Mouse (Mus musculus) embryonic facial prominence, embryonic 14.5 days (tissue): ENCODE data around the gene Nr5a2. TPM values are rescaled to one million over a fixed set of nuclear protein-coding genes. Genes with fewer than 3 reads are reported as not detected.

Experiments used
- ATAC-seq: fragments of 200-750 bp; cut with Nextera tagmentation; 2 replicates; pipeline ENCODE4 v1.8.0; 2017; ENCODE audit warnings: low read depth, moderate number of reproducible peaks, moderate TSS enrichment
- DNase-seq: peaks from one replicate; pipeline ENCODE4 v3.0.0-alpha.2; 2015; ENCODE audit warnings: low spot score
- H3K27ac ChIP-seq: fragments of 300-500 bp; sonication (generic); replicated peaks from 2 replicates; pipeline ENCODE4 v1.5.1; 2014; ENCODE audit warnings: low read depth, mild to moderate bottlenecking, low read length, moderate library complexity
- H3K27me3 ChIP-seq: fragments of 300-500 bp; sonication (generic); replicated peaks from 2 replicates; pipeline ENCODE4 v1.6.1; 2014; ENCODE audit warnings: low read length; ENCODE audit not compliant: control insufficient read depth, insufficient read depth
- H3K36me3 ChIP-seq: fragments of 300-500 bp; sonication (generic); 2 replicates; pipeline ENCODE4 v1.6.1; 2014; ENCODE audit warnings: low read length, mixed read lengths; ENCODE audit not compliant: control insufficient read depth, insufficient read depth
- H3K4me1 ChIP-seq: fragments of 300-500 bp; sonication (generic); 2 replicates; pipeline ENCODE4 v1.6.1; 2014; ENCODE audit warnings: antibody characterized with exemption, low read length; ENCODE audit not compliant: control insufficient read depth, insufficient read depth
- H3K4me2 ChIP-seq: fragments of 300-500 bp; sonication (generic); 2 replicates; pipeline ENCODE4 v1.6.1; 2014; ENCODE audit warnings: low read depth, mild to moderate bottlenecking, low read length, moderate library complexity, mixed read lengths
- H3K4me3 ChIP-seq: fragments of 300-500 bp; sonication (generic); 2 replicates; pipeline ENCODE4 v1.5.1; 2014; ENCODE audit warnings: low read depth, mild to moderate bottlenecking, low read length
- H3K9ac ChIP-seq: fragments of 300-500 bp; sonication (generic); 2 replicates; pipeline ENCODE4 v1.6.1; 2014; ENCODE audit warnings: low read depth, mild to moderate bottlenecking, low read length, moderate library complexity, mixed read lengths
- H3K9me3 ChIP-seq: fragments of 300-500 bp; sonication (generic); 2 replicates; pipeline ENCODE4 v1.6.1; 2016; ENCODE audit warnings: low read length; ENCODE audit not compliant: control insufficient read depth
- WGBS: fragments of 180-500 bp; shearing (Covaris S2); extraction: QIAGEN DNeasy Blood & Tissue Kit; methylation state at CpG from one replicate; pipeline ENCODE4 v1.1.7; 2014; 5-methylcytosine and 5-hydroxymethylcytosine counted together
- polyA plus RNA-seq: library from polyadenylated mRNA; unstranded; fragments of >200 nt; fragmentation: Nextera tagmentation; extraction: Ambion mirVana; gene quantifications from 2 replicates; pipeline ENCODE4 v1.2.1, GENCODE M21; 2014

Gene Nr5a2
- polyA plus RNA-seq, 1 experiment from 2014 or later: 1.3 TPM

DNA sequence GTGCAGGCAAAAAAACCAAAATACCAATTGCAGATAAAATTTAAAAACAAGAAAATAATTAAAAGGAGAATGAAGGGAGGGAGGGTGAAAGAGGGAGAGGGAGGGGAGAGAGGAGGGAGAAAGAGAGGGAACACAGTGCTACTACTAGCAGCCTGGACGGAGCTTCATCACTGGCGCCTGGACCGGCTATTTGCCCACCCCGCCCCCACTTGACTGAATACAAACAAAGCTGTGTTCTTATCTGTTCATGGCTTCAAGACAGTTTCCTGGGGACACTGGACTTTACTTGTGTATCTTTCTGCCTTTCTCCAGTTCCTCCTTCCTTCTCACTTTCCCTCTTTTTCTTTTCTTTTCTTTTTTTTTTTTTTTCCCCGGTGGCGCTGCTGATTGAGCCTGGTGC, 73.6 kb downstream of the Nr5a2 start:
- no peak for DNase-seq
- ATAC-seq: no peak
- Histone ChIP-seq H3K4me2 (no peak overlapping the region), H3K9me3 (no peaks in the 10 kb centered on the region), H3K4me1 (no peaks in the 10 kb centered on the region), H3K36me3 (no peaks in the 10 kb centered on the region), H3K9ac (no peak overlapping the region), H3K27ac (no peak overlapping the region), H3K4me3 (no peak overlapping the region), H3K27me3 (no peaks in the 10 kb centered on the region)
- 48% methylated on average over 6 of the region's 6 CpGs for WGBS

DNA sequence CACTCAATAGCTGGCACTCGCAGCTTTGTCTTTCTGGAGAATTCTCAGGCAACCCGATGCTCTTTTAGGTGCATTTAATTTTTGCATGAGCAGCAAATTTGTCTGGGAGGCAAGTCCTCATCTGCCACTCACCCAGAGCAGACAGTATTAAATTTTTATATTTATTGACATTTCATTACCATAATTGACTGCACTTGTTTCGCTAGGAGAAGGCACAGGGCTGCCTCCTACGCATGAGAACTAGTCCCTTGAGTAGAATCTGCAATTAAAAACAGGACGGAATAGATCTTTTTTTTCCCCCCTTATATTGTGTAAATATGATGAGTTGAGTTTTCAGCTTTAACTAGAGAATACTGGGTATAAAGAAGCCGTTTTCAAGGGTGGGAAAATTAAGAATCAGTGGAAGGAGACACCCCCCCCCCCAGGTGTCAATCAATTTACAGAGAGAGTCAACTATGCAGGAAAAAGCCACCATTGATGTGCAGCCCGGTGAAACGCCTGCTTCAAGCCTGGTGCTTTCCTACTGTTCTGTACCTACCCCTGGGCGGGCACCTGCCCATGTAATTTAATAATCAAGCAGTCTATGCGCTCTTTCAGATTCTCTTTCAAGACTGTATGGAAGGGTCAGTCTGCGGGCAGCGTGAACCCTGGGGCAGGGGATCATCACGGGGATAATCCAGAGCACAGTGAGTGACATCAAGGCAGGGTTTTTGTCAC, 76.6 kb downstream of the Nr5a2 start:
- Histone ChIP-seq H3K4me2 (no peak overlapping the region), H3K4me1 (no peaks in the 10 kb centered on the region), H3K9me3 (no peaks in the 10 kb centered on the region), H3K4me3 (no peak overlapping the region), H3K36me3 (no peaks in the 10 kb centered on the region), H3K9ac (no peak overlapping the region), H3K27me3 (no peaks in the 10 kb centered on the region), H3K27ac (no peak overlapping the region)
- 75% methylated on average over 13 of the region's 13 CpGs for WGBS
- no peak for DNase-seq
- ATAC-seq: no peak

DNA sequence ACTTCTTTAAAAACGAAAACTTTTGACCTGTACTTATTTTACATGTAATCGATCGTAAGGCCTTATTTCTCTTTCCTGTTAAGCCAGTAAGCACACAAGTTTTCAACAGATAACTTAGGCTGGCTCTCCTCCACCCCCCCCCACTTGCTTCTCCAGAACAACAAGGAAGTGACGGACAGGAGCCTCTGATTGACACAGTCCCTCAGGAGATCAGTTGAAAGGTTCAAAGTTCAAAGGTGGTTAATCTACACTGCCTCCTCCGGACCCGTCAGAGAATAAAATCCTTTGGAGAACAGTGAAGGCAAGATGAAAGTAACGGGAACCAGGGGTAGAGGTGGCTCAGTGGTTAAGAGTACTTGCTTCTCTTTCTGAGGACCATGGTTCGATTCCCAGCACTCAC, 80.0 kb downstream of the Nr5a2 start:
- Histone ChIP-seq H3K4me1 (no peaks in the 10 kb centered on the region), H3K36me3 (no peaks in the 10 kb centered on the region), H3K27me3 (no peaks in the 10 kb centered on the region), H3K4me2 (no peak overlapping the region), H3K9ac (no peak overlapping the region), H3K9me3 (no peaks in the 10 kb centered on the region), H3K4me3 (no peak overlapping the region), H3K27ac (no peak overlapping the region)
- DNase-seq (no peak), ATAC-seq (no peak)
- 78% methylated on average over 8 of the region's 8 CpGs for WGBS

DNA sequence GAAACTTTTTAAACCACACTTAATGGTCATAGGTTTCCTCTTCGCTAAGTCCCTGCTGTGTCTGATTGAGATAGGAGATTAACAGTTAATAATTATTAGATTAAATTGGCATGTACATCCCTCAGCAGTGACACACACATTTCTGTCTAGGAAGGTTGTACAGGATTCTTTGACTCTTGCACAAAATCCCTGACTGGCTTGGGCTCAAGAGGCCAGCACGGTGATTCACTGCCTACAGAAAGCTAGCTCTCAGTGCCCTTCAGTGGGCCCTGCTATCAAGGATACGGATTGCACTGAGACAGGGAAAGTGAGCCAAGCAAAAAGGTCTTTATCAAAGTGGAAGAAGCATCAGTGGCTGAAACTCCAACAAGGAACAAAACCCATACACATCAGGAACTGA, 85.2 kb downstream of the Nr5a2 start:
- no peak for DNase-seq
- H3K4me3 ChIP-seq: no peak overlapping the region

DNA sequence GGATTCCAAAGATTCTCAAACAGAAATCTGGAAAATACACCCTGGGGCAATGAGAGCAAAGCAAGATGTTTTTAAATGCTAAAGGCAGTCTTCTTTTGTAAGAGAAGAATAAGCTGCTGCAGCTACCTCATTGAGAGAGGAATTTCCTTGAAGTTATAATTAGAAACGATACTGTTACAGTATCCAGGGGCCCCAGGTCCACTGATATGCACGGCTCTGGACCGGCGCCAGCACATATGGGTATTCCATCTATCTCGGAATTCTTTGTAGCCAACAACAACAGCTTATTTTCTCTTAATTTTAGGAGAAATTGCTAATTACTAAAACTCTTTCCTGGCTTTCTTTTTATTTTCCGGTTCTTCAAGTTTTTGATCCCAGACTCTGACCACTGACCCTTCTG, 91.3 kb downstream of the Nr5a2 start:
- ATAC-seq (0 out of 2 replicates have a peak, but pooled peaks have one; percentile 55), DNase-seq (peak; percentile 68)
- Histone ChIP-seq H3K36me3 (no peaks in the 10 kb centered on the region), H3K27ac (no peak overlapping the region), H3K9ac (no peak overlapping the region), H3K27me3 (no peaks in the 10 kb centered on the region), H3K4me1 (no peaks in the 10 kb centered on the region), H3K4me2 (no peak overlapping the region), H3K4me3 (no peak overlapping the region), H3K9me3 (no peaks in the 10 kb centered on the region)
- 36% methylated on average over 6 of the region's 6 CpGs for WGBS

More for the DNA sequence above, 85.2 kb downstream of the Nr5a2 start:
- no peaks in the 10 kb centered on the region for H3K27me3 ChIP-seq
- no peaks in the 10 kb centered on the region for H3K9me3 ChIP-seq
- no peak overlapping the region for H3K27ac ChIP-seq
- no peaks in the 10 kb centered on the region for H3K36me3 ChIP-seq
- ATAC-seq: no peak
- no peaks in the 10 kb centered on the region for H3K4me1 ChIP-seq
- 89% methylated on average over 3 of the region's 3 CpGs for WGBS
- no peak overlapping the region for H3K4me2 ChIP-seq
- no peak overlapping the region for H3K9ac ChIP-seq

DNA sequence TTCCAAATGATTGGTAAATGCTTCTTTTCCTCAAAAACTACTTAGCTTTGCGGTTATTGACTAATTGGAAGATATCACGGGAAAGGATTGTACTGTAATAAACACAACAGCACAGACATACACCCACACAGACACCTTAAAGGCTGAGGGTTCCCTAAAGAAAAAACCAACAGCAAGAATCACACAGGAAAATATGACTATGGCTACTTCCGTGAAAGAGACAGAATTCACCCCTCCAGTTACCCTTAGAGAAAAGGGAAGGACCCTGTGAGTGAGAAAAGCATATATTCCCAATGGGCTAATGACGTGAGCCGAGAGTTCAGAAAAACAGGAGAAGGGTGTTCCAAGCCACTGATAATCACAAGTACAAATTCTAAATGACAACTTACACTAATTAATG, 92.0 kb downstream of the Nr5a2 start:
- Histone ChIP-seq H3K36me3 (no peaks in the 10 kb centered on the region), H3K4me1 (no peaks in the 10 kb centered on the region), H3K27me3 (no peaks in the 10 kb centered on the region), H3K4me2 (no peak overlapping the region), H3K9me3 (no peaks in the 10 kb centered on the region), H3K4me3 (no peak overlapping the region), H3K9ac (no peak overlapping the region), H3K27ac (no peak overlapping the region)
- DNase-seq (no peak), ATAC-seq (no peak)
- 81% methylated on average over 5 of the region's 5 CpGs for WGBS

DNA sequence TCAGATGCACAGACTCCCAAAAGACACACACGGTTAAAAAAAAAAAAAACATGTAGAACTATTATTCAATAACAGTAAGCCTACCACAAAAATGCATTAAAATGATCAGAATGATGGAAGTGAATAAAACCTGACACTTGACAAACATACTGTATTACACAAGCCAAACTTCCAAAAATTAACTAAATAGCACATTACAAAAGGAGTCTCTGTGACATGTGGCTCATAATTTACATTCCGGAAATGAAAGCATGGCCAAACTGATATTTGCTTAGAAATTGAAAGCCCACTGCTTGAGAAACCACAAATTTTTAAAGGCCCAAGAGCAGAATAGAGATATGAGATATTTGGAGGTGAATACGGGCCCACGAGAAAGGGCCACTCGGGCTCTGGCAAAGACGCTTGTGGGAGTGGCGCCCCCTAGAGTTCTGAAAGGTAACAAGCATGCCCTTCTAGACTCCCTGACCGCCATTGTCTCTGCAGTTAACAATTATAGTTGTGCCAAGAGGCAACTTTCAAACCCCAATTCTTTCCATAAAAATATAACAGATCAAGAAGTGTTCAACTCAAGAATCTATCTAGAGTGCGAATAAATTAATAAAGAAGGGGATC, 93.7 kb downstream of the Nr5a2 start:
- Histone ChIP-seq H3K4me2 (no peak overlapping the region), H3K36me3 (no peaks in the 10 kb centered on the region), H3K27ac (no peak overlapping the region), H3K4me3 (no peak overlapping the region), H3K9me3 (no peaks in the 10 kb centered on the region), H3K9ac (no peak overlapping the region), H3K27me3 (no peaks in the 10 kb centered on the region), H3K4me1 (no peaks in the 10 kb centered on the region)
- DNase-seq (no peak), ATAC-seq (no peak)
- WGBS: 65% methylated on average over 9 of the region's 9 CpGs

DNA sequence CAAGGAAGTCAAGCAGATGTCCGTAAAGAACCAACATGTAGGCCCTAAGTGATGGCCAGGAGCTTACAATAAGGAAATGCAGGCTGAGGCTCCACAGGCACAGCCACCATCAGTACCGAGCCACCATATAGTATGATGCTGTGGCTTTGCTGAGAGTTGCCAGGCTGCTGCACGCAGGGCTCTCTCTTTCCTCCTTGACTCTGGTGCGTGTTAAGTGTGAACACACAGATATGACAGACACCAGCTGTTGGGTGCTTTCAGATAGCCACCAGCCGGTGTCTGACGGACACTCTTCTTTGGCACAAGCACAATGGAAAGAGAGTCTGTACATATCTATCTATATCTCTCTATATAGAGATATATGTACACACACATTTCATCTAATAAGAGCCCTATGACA, 97.0 kb downstream of the Nr5a2 start:
- Histone ChIP-seq H3K27me3 (no peaks in the 10 kb centered on the region), H3K9ac (no peak overlapping the region), H3K27ac (no peak overlapping the region), H3K4me3 (no peak overlapping the region), H3K36me3 (no peaks in the 10 kb centered on the region), H3K4me1 (peaks cover 3% of the 10 kb centered on the region; the same call in 1 of the 2 replicates), H3K9me3 (no peaks in the 10 kb centered on the region), H3K4me2 (no peak overlapping the region)
- DNase-seq: no peak
- no peak for ATAC-seq
- WGBS: 89% methylated on average over 6 of the region's 6 CpGs

DNA sequence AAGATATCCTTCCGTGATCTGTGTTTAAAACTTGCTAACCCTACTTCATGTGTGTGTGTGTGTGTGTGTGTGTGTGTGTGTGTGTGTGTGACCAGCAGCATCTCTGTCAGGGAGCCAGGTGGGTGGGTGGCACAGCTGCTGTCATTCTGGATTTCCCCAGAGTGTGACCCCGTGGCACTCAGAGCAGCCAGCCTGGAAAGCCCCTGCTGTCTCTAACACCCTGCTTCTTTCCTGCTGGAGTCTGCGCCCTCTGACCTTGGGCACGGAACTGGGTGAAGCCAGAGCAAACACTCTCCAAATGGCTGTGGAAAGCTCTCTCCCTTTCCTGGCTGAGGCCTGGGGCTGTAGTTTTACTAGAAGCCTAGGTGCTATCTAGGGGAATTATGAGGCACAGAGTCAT, 100.8 kb downstream of the Nr5a2 start:
- Histone ChIP-seq H3K27ac (no peak overlapping the region), H3K9me3 (no peaks in the 10 kb centered on the region), H3K9ac (no peak overlapping the region), H3K4me1 (peaks cover 3% of the 10 kb centered on the region; the same call in 1 of the 2 replicates), H3K27me3 (no peaks in the 10 kb centered on the region), H3K4me3 (no peak overlapping the region), H3K36me3 (no peaks in the 10 kb centered on the region), H3K4me2 (no peak overlapping the region)
- ATAC-seq (no peak), DNase-seq (no peak)
- WGBS: 51% methylated on average over 4 of the region's 4 CpGs
